Mouse (Mus musculus) forebrain, embryonic 10.5 days (tissue): Measurements from ENCODE around the gene Miga2. TPM values are rescaled to one million over a fixed set of nuclear protein-coding genes. Genes with fewer than 3 reads are reported as not detected.

Experiments used
- DNase-seq: peaks from one replicate; pipeline ENCODE4 v3.0.0-alpha.2; 2017; ENCODE audit warnings: low spot score; ENCODE audit errors: extremely low spot score
- H3K27ac ChIP-seq: fragments of 300-500 bp; sonication (generic); 2 replicates; pipeline ENCODE4 v1.5.1; 2016; ENCODE audit warnings: mild to moderate bottlenecking
- H3K27me3 ChIP-seq: fragments of 300-500 bp; sonication (generic); 2 replicates; pipeline ENCODE4 v1.6.1; 2016; ENCODE audit warnings: mild to moderate bottlenecking; ENCODE audit not compliant: poor library complexity, severe bottlenecking
- H3K36me3 ChIP-seq: fragments of 300-500 bp; sonication (generic); replicated peaks from 2 replicates; pipeline ENCODE4 v1.6.1; 2016; ENCODE audit warnings: mild to moderate bottlenecking, moderate library complexity
- H3K4me1 ChIP-seq: fragments of 300-500 bp; sonication (generic); 2 replicates; pipeline ENCODE4 v1.6.1; 2016
- H3K4me3 ChIP-seq: fragments of 300-500 bp; sonication (generic); 2 replicates; pipeline ENCODE4 v1.5.1; 2016; ENCODE audit warnings: mild to moderate bottlenecking, moderate library complexity
- H3K9me3 ChIP-seq: fragments of 300-500 bp; sonication (generic); 2 replicates; pipeline ENCODE4 v1.6.1; 2016; ENCODE audit warnings: mild to moderate bottlenecking, moderate library complexity
- WGBS: fragments of 180-500 bp; shearing (Covaris S2); methylation state at CpG from one replicate; pipeline ENCODE4 v1.1.7; 2016; 5-methylcytosine and 5-hydroxymethylcytosine counted together
- polyA plus RNA-seq: library from polyadenylated mRNA; unstranded; fragments of >200 nt; fragmentation: Nextera tagmentation; extraction: Ambion mirVana; gene quantifications from 2 replicates; pipeline ENCODE4 v1.2.1, GENCODE M21; 2016

Miga2 gene
- polyA plus RNA-seq, 1 experiment from 2014 or later = 30.9 TPM

DNA sequence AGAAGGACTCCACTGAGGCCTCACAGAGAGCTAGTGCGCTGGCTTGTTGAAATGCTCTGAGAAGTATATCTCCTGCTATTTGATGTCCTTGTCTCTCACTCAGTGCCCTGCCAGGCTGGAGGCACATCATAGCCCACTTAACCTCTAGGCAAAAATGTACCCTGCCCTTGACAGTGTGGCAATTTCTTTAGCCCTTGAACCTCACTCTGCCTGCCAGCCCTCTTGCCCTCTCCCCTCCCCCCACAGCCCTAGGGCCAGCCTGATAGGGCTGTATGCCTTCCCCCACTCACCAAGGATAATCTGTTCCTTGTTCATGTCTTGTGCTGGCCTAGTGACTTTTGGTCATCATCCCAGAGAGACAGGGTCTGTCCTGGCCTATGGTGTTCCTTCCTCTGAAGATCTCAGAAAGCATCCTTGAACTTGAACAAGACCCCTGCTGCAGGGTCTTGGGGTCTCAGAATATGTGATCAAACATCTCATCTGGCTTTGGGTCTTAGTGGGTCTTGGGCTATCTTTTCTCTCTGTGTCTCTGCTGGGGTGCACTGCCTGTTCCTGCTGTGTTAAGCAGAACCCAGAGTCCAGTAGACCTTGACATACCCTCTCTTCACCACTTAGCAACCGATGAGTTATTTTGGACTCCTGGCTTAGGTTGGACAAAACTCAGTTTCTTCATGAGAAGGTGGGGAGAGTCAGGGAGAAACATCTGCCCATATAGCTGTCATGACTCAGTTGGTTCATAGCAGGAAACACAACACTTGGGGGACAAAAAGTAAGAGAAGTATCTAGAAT lies 1.4 kb downstream of the Miga2 start:
- H3K27me3 ChIP-seq = no peaks in the 10 kb centered on the region; the same call in 1 of the 2 replicates
- H3K9me3 ChIP-seq = no peaks in the 10 kb centered on the region
- H3K4me1 ChIP-seq = peaks cover 18% of the 10 kb centered on the region
- DNase-seq = no peak
- H3K36me3 ChIP-seq = peaks cover 45% of the 10 kb centered on the region
- WGBS = 87% methylated on average over 2 of the region's 2 CpGs
- H3K27ac ChIP-seq = peak overlapping the region; percentile 87
- H3K4me3 ChIP-seq = peak overlapping the region; percentile 85

- 0 out of 2 replicates have a peak overlapping the region, but pooled peaks have one; percentile 5 for H3K4me3 ChIP-seq
- H3K27me3 ChIP-seq = no peaks in the 10 kb centered on the region
- WGBS = 82% methylated on average over 5 of the region's 5 CpGs
- H3K9me3 ChIP-seq = no peaks in the 10 kb centered on the region
- no peak overlapping the region for H3K27ac ChIP-seq
- DNase-seq = no peak
- peaks cover 18% of the 10 kb centered on the region for H3K4me1 ChIP-seq
- peaks cover 52% of the 10 kb centered on the region for H3K36me3 ChIP-seq
Measured at GRCm38 (mm10) chr2:30366203-30366602, 2.2 kb downstream of the Miga2 start.

DNA sequence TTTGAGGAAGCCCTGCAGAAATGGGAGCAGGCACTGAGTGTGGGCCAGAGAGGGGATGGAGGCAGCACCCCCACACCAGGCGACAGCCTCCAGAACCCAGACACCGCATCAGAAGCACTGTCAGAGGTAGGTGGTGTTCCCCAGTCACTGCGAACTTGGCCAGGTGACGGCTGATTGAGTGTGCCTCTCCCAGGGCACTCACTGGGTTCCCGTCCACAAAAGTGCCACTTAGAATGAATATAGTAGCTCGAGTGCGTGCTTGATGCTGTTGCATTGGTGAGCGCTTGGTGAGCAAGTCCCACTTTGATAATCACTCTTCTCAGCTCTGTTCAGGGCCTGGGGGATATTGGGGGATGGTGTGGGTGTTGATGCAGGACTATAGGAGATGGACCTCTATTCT lies 7.5 kb downstream of the Miga2 start:
- Histone ChIP-seq H3K27ac (no peak overlapping the region), H3K4me1 (no peaks in the 10 kb centered on the region), H3K36me3 (peaks cover 98% of the 10 kb centered on the region), H3K4me3 (no peak overlapping the region), H3K27me3 (no peaks in the 10 kb centered on the region), H3K9me3 (no peaks in the 10 kb centered on the region)
- DNase-seq = no peak
- WGBS = 95% methylated on average over 8 of the region's 8 CpGs

GRCm38 (mm10) chr2:30372726-30373125 lies 8.7 kb downstream of the Miga2 start:
- H3K36me3 ChIP-seq = peaks cover 98% of the 10 kb centered on the region
- H3K27me3 ChIP-seq = no peaks in the 10 kb centered on the region
- H3K27ac ChIP-seq = no peak overlapping the region
- WGBS = 95% methylated on average over 5 of the region's 5 CpGs
- no peaks in the 10 kb centered on the region for H3K9me3 ChIP-seq
- no peaks in the 10 kb centered on the region for H3K4me1 ChIP-seq
- H3K4me3 ChIP-seq = no peak overlapping the region
- DNase-seq = no peak

- Histone ChIP-seq H3K4me3 (no peak overlapping the region), H3K36me3 (peaks cover 97% of the 10 kb centered on the region), H3K4me1 (no peaks in the 10 kb centered on the region), H3K27ac (no peak overlapping the region), H3K9me3 (no peaks in the 10 kb centered on the region), H3K27me3 (no peaks in the 10 kb centered on the region)
- DNase-seq = no peak
- 93% methylated on average over 10 of the region's 10 CpGs for WGBS
Measured at GRCm38 (mm10) chr2:30375893-30376292, 11.9 kb downstream of the Miga2 start.

- no peaks in the 10 kb centered on the region for H3K27me3 ChIP-seq
- H3K9me3 ChIP-seq = no peaks in the 10 kb centered on the region
- peaks cover 97% of the 10 kb centered on the region for H3K36me3 ChIP-seq
- H3K4me1 ChIP-seq = no peaks in the 10 kb centered on the region
- H3K4me3 ChIP-seq = no peak overlapping the region
- WGBS = 93% methylated on average over 5 of the region's 5 CpGs
- no peak for DNase-seq
- no peak overlapping the region for H3K27ac ChIP-seq
Measured at GRCm38 (mm10) chr2:30377721-30378120, 13.7 kb downstream of the Miga2 start.

GRCm38 (mm10) chr2:30379307-30379706 lies 15.3 kb downstream of the Miga2 start:
- Histone ChIP-seq H3K9me3 (no peaks in the 10 kb centered on the region), H3K4me3 (no peak overlapping the region), H3K4me1 (no peaks in the 10 kb centered on the region), H3K27me3 (no peaks in the 10 kb centered on the region), H3K27ac (no peak overlapping the region), H3K36me3 (peaks cover 97% of the 10 kb centered on the region)
- 94% methylated on average over 7 of the region's 7 CpGs for WGBS
- no peak for DNase-seq

DNA sequence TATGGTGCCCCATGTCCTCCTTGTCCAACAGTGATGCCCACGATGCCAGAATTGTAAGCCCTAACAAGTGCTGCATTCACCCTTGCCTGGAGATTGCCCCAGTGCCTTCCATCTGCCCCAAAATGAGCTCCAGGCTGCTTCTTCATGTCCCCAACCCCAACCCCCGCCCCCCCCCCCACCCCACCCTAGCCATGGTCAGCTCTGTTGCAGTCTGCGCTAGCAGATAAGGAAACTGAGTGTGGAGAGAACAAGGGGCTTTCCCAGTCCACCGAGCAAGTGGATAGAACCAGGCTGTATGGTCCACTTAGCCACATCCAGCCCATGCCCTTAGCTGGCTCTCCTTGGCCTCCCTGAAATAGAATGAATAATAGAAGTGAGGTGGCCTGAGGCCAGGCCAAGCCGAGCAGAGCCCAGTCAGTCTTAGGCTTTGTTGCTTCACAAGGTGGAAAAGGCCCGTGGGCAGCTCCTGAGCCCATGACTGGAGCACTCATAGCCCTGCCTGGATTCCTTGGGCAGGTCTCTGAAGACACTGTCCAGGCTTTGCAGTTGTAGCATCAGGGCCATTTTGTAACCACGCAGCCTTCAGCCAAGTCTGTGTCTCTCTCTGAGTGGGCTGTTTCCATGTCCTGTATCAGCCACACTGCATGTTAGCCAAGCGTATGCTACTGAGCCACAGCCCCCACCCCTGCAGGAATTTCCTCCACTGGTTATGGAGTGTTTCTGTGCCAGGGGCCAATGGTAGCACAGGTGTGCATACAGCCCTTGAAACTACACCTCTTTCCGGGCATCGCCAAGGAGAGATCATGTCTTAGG lies 16.7 kb downstream of the Miga2 start:
- Histone ChIP-seq H3K36me3 (peaks cover 99% of the 10 kb centered on the region), H3K4me3 (no peak overlapping the region), H3K9me3 (no peaks in the 10 kb centered on the region), H3K27me3 (no peaks in the 10 kb centered on the region), H3K27ac (peak overlapping the region; percentile 48; the same call in 1 of the 2 replicates), H3K4me1 (no peaks in the 10 kb centered on the region)
- 93% methylated on average over 10 of the region's 10 CpGs for WGBS
- DNase-seq = no peak

- Histone ChIP-seq H3K4me1 (no peaks in the 10 kb centered on the region), H3K4me3 (no peak overlapping the region), H3K9me3 (no peaks in the 10 kb centered on the region), H3K36me3 (peaks cover 94% of the 10 kb centered on the region), H3K27me3 (no peaks in the 10 kb centered on the region), H3K27ac (peak overlapping the region; percentile 48; the same call in 1 of the 2 replicates)
- 93% methylated on average over 4 of the region's 4 CpGs for WGBS
- DNase-seq = no peak
Measured at GRCm38 (mm10) chr2:30381377-30381725, 17.3 kb downstream of the Miga2 start.

- Histone ChIP-seq H3K9me3 (no peaks in the 10 kb centered on the region), H3K27me3 (no peaks in the 10 kb centered on the region), H3K36me3 (peaks cover 60% of the 10 kb centered on the region), H3K27ac (no peak overlapping the region), H3K4me1 (no peaks in the 10 kb centered on the region), H3K4me3 (0 out of 2 replicates have a peak overlapping the region, but pooled peaks have one; percentile 5)
- no peak for DNase-seq
- WGBS = 86% methylated on average over 5 of the region's 5 CpGs
Measured at GRCm38 (mm10) chr2:30384814-30385213, 20.8 kb downstream of the Miga2 start.

DNA sequence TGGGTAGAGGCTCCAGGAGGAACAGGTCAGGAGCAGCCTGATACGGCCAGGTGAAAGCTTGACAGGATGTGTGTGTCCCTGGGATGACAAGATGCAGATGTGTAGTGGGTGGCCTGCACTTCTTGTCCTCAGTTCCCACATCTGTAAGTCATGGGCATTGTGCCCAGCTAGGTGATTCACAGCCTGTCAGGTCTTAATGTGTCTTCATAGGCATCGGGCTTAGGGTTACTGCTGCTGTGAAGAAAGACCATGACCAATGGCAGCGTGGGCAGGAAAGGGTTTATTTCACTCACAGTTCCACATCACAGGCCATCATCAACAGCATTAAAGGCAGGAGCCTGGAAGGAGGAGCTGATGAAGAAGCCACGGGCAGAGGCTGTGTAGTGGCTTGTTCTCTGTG lies 21.6 kb downstream of the Miga2 start:
- H3K4me3 ChIP-seq = no peak overlapping the region
- H3K9me3 ChIP-seq = no peaks in the 10 kb centered on the region
- peaks cover 53% of the 10 kb centered on the region for H3K36me3 ChIP-seq
- no peak for DNase-seq
- H3K27ac ChIP-seq = no peak overlapping the region
- peaks cover 1% of the 10 kb centered on the region; the same call in 1 of the 2 replicates for H3K4me1 ChIP-seq
- H3K27me3 ChIP-seq = no peaks in the 10 kb centered on the region
- 91% methylated on average over 4 of the region's 4 CpGs for WGBS

GRCm38 (mm10) chr2:30386913-30387312 lies 22.9 kb downstream of the Miga2 start:
- Histone ChIP-seq H3K4me3 (no peak overlapping the region), H3K27me3 (no peaks in the 10 kb centered on the region), H3K27ac (no peak overlapping the region), H3K36me3 (peaks cover 39% of the 10 kb centered on the region), H3K4me1 (peaks cover 14% of the 10 kb centered on the region), H3K9me3 (no peaks in the 10 kb centered on the region)
- 90% methylated on average over 9 of the region's 9 CpGs for WGBS
- DNase-seq = no peak

- H3K4me1 ChIP-seq = peaks cover 27% of the 10 kb centered on the region
- H3K4me3 ChIP-seq = no peak overlapping the region
- 97% methylated on average over 2 of the region's 2 CpGs for WGBS
- H3K27ac ChIP-seq = no peak overlapping the region
- H3K36me3 ChIP-seq = peaks cover 23% of the 10 kb centered on the region
- no peaks in the 10 kb centered on the region for H3K27me3 ChIP-seq
- H3K9me3 ChIP-seq = no peaks in the 10 kb centered on the region
- DNase-seq = no peak
Measured at GRCm38 (mm10) chr2:30389000-30389399, 25.0 kb downstream of the Miga2 start.
